Mouse (Mus musculus) bone marrow macrophage, adult 2 months (primary cell): Measurements from ENCODE around the gene Olfr585.

ENCODE experiments used
- CTCF ChIP-seq: IDR thresholded peaks from 2 replicates; pipeline ENCODE4 v1.5.1; 2012; ENCODE audit warnings: low read depth, mild to moderate bottlenecking, low read length, moderate library complexity
- POLR2A ChIP-seq: IDR thresholded peaks from 2 replicates; pipeline ENCODE4 v1.6.1; 2012; ENCODE audit warnings: mild to moderate bottlenecking, low read depth, low read length, borderline replicate concordance

GRCm38 (mm10) chr7:103119406-103119805 lies 21.9 kb downstream of the Olfr585 start:
- no peak for TF ChIP-seq CTCF
- TF ChIP-seq POLR2A: no peak
